Mouse (Mus musculus): ENCODE measurements around the gene Atp4a.

- no peak for TF ChIP-seq POLR2A (IDR thresholded peaks at IDR 0.05; ENCODE audit: extremely low read depth, insufficient read depth, low read length)
- no peak for TF ChIP-seq CTCF (IDR thresholded peaks at IDR 0.05; ENCODE audit: low read depth, low read length)
Observed at GRCm38 (mm10) chr7:30678263-30678975, 33.6 kb upstream of the Atp4a start.
